Mouse (Mus musculus) E14TG2a.4 (cell line): ENCODE data around the gene Tbc1d22a.

Source experiments
- CTCF ChIP-seq: conservative IDR thresholded peaks from 2 replicates; pipeline ENCODE4 v1.5.1; 2014; ENCODE audit warnings: low read length
- POU5F1 ChIP-seq: IDR thresholded peaks from 2 replicates; pipeline ENCODE4 v1.6.1; 2014; ENCODE audit warnings: low read length, borderline replicate concordance

DNA sequence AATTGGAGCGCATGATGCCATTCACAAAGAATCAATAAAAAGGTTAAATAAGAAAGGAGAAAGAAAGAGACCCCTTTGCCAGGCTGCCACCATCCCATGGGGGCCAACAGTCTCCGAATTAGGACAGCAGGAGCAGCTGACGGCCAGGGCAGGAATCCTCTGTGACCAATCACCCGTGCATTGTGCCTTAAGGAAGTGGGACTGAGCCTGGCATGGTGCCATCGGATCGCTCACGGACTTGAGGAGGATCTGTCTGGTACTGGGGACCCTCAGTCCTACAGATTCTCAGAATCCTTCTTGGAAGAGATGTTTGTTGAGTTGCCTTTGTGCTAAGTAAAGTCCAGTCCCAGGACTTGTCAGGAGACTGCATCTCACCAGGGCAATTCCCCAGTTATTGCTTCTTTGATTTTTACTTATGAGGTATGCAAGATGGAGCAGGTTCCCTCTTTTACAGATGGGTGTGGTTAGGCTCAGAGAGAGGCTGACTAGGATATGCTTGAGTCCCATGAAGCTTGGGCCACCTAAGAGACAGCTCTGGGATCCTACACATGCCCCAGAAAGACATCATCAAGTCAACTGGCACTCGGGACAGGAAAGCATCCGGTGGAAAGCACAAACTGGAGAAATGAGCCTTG, 12.4 kb upstream of the Tbc1d22a start:
- TF ChIP-seq CTCF: no peak
- TF ChIP-seq POU5F1: no peak
